Mouse (Mus musculus): ENCODE measurements at regions not wholly inside any gene's neighbourhood (a gene's known extent, or its start where the extent isn't known, plus 50 kb on each side); places are given as distances from the start of the nearest gene placed in this dataset.

GRCm38 (mm10) chr8:92483055-92483765 is 125.8 kb downstream of the Irx5 start:
- 41% methylated on average over 8 of the region's 8 CpGs for WGBS
- Histone ChIP-seq H3K4me2 (replicated peaks) (no peak overlapping the region), H3K9me3 (no peaks in the 10 kb centered on the region), H3K4me1 (peaks cover 7% of the 10 kb centered on the region; the same call in 1 of the 2 replicates), H3K27me3 (no peaks in the 10 kb centered on the region), H3K4me3 (no peak overlapping the region), H3K27ac (no peak overlapping the region), H3K9ac (no peak overlapping the region), H3K36me3 (no peaks in the 10 kb centered on the region)
- no peak for ATAC-seq (ENCODE audit: insufficient number of reproducible peaks, insufficient read depth, low FRiP score, low TSS enrichment)

- ATAC-seq (ENCODE audit: insufficient number of reproducible peaks, insufficient read depth, low FRiP score, low TSS enrichment): no peak
- Histone ChIP-seq H3K9ac (no peak overlapping the region), H3K27ac (no peak overlapping the region), H3K4me1 (peaks cover 1% of the 10 kb centered on the region; the same call in 1 of the 2 replicates), H3K9me3 (no peaks in the 10 kb centered on the region), H3K4me3 (no peak overlapping the region), H3K36me3 (no peaks in the 10 kb centered on the region), H3K27me3 (no peaks in the 10 kb centered on the region), H3K4me2 (replicated peaks) (no peak overlapping the region)
- whole genome bisulfite sequencing: 88% methylated on average over 8 of the region's 8 CpGs
Measured at GRCm38 (mm10) chr8:92488526-92489159, 131.2 kb downstream of the Irx5 start.

- Histone ChIP-seq H3K4me2 (replicated peaks) (no peak overlapping the region), H3K4me3 (no peak overlapping the region), H3K27ac (no peak overlapping the region), H3K36me3 (no peaks in the 10 kb centered on the region), H3K9me3 (no peaks in the 10 kb centered on the region), H3K9ac (no peak overlapping the region), H3K4me1 (no peaks in the 10 kb centered on the region), H3K27me3 (no peaks in the 10 kb centered on the region)
- no peak for ATAC-seq (ENCODE audit: insufficient number of reproducible peaks, insufficient read depth, low FRiP score, low TSS enrichment)
- 60% methylated on average over 5 of the region's 5 CpGs for WGBS
Measured at GRCm38 (mm10) chr8:92491533-92491932, 134.1 kb downstream of the Irx5 start.

- Histone ChIP-seq H3K9me3 (no peaks in the 10 kb centered on the region), H3K36me3 (no peaks in the 10 kb centered on the region), H3K27ac (no peak overlapping the region), H3K27me3 (no peaks in the 10 kb centered on the region), H3K4me2 (replicated peaks) (no peak overlapping the region), H3K4me3 (no peak overlapping the region), H3K9ac (no peak overlapping the region), H3K4me1 (no peaks in the 10 kb centered on the region)
- 50% methylated on average over 4 of the region's 4 CpGs for WGBS
- no peak for ATAC-seq (ENCODE audit: insufficient number of reproducible peaks, insufficient read depth, low FRiP score, low TSS enrichment)
Measured at GRCm38 (mm10) chr8:92493403-92493802, 136.0 kb downstream of the Irx5 start.

- Histone ChIP-seq H3K27ac (peak overlapping the region; percentile 25; the same call in 1 of the 2 replicates), H3K9ac (no peak overlapping the region), H3K4me2 (replicated peaks) (no peak overlapping the region), H3K4me1 (peaks cover 21% of the 10 kb centered on the region), H3K27me3 (no peaks in the 10 kb centered on the region), H3K9me3 (no peaks in the 10 kb centered on the region), H3K36me3 (no peaks in the 10 kb centered on the region), H3K4me3 (no peak overlapping the region)
- peak; percentile 65; the same call in 1 of the 2 replicates for ATAC-seq (ENCODE audit: insufficient number of reproducible peaks, insufficient read depth, low FRiP score, low TSS enrichment)
- WGBS: 27% methylated on average over 7 of the region's 7 CpGs
Measured at GRCm38 (mm10) chr8:92505552-92506281, 148.3 kb downstream of the Irx5 start.

GRCm38 (mm10) chr8:92506436-92506835 is 149.0 kb downstream of the Irx5 start:
- H3K9ac ChIP-seq: no peak overlapping the region
- H3K36me3 ChIP-seq: no peaks in the 10 kb centered on the region
- H3K4me1 ChIP-seq: peaks cover 21% of the 10 kb centered on the region
- no peak overlapping the region for H3K4me3 ChIP-seq
- 75% methylated on average over 5 of the region's 5 CpGs for WGBS
- H3K27ac ChIP-seq: 0 out of 2 replicates have a peak overlapping the region, but pooled peaks have one; percentile 5
- H3K4me2 ChIP-seq (replicated peaks): no peak overlapping the region
- ATAC-seq (ENCODE audit: insufficient number of reproducible peaks, insufficient read depth, low FRiP score, low TSS enrichment): no peak
- no peaks in the 10 kb centered on the region for H3K9me3 ChIP-seq
- H3K27me3 ChIP-seq: no peaks in the 10 kb centered on the region

- H3K4me3 ChIP-seq: no peak overlapping the region
- no peaks in the 10 kb centered on the region for H3K36me3 ChIP-seq
- ATAC-seq (ENCODE audit: insufficient number of reproducible peaks, insufficient read depth, low FRiP score, low TSS enrichment): no peak
- H3K4me2 ChIP-seq (replicated peaks): no peak overlapping the region
- no peak overlapping the region for H3K9ac ChIP-seq
- no peaks in the 10 kb centered on the region for H3K9me3 ChIP-seq
- 86% methylated on average over 5 of the region's 5 CpGs for WGBS
- no peak overlapping the region for H3K27ac ChIP-seq
- no peaks in the 10 kb centered on the region for H3K27me3 ChIP-seq
- H3K4me1 ChIP-seq: peaks cover 21% of the 10 kb centered on the region
Measured at GRCm38 (mm10) chr8:92506906-92507305, 149.5 kb downstream of the Irx5 start.

GRCm38 (mm10) chr8:92515385-92515784 is 158.0 kb downstream of the Irx5 start:
- Histone ChIP-seq H3K4me1 (no peaks in the 10 kb centered on the region), H3K27me3 (no peaks in the 10 kb centered on the region), H3K9ac (no peak overlapping the region), H3K4me2 (replicated peaks) (no peak overlapping the region), H3K4me3 (no peak overlapping the region), H3K9me3 (0 out of 2 replicates have a peak, but pooled peaks cover 4% of the 10 kb centered on the region), H3K36me3 (no peaks in the 10 kb centered on the region), H3K27ac (no peak overlapping the region)
- WGBS: 65% methylated on average over 2 of the region's 2 CpGs
- ATAC-seq (ENCODE audit: insufficient number of reproducible peaks, insufficient read depth, low FRiP score, low TSS enrichment): no peak

GRCm38 (mm10) chr8:92518031-92518430 is 156.1 kb upstream of the Irx6 start:
- WGBS: 70% methylated on average over 8 of the region's 8 CpGs
- H3K36me3 ChIP-seq: no peaks in the 10 kb centered on the region
- 0 out of 2 replicates have a peak, but pooled peaks cover 4% of the 10 kb centered on the region for H3K9me3 ChIP-seq
- H3K4me3 ChIP-seq: no peak overlapping the region
- no peak overlapping the region for H3K4me2 ChIP-seq (replicated peaks)
- no peak for ATAC-seq (ENCODE audit: insufficient number of reproducible peaks, insufficient read depth, low FRiP score, low TSS enrichment)
- H3K4me1 ChIP-seq: no peaks in the 10 kb centered on the region
- no peaks in the 10 kb centered on the region for H3K27me3 ChIP-seq
- H3K27ac ChIP-seq: no peak overlapping the region
- H3K9ac ChIP-seq: no peak overlapping the region

- H3K36me3 ChIP-seq: no peaks in the 10 kb centered on the region
- no peak overlapping the region for H3K4me3 ChIP-seq
- no peak overlapping the region for H3K9ac ChIP-seq
- no peak for ATAC-seq (ENCODE audit: insufficient number of reproducible peaks, insufficient read depth, low FRiP score, low TSS enrichment)
- no peak overlapping the region for H3K27ac ChIP-seq
- no peaks in the 10 kb centered on the region for H3K27me3 ChIP-seq
- no peaks in the 10 kb centered on the region for H3K4me1 ChIP-seq
- H3K4me2 ChIP-seq (replicated peaks): no peak overlapping the region
- H3K9me3 ChIP-seq: 0 out of 2 replicates have a peak, but pooled peaks cover 4% of the 10 kb centered on the region
- WGBS: 77% methylated on average over 3 of the region's 3 CpGs
Measured at GRCm38 (mm10) chr8:92518486-92518885, 155.6 kb upstream of the Irx6 start.

- no peak overlapping the region for H3K27ac ChIP-seq
Measured at GRCm38 (mm10) chr8:92522519-92522918, 151.6 kb upstream of the Irx6 start.

More at GRCm38 (mm10) chr8:92522519-92522918, 151.6 kb upstream of the Irx6 start:
- Histone ChIP-seq H3K27me3 (no peaks in the 10 kb centered on the region), H3K4me2 (replicated peaks) (no peak overlapping the region), H3K9ac (no peak overlapping the region), H3K4me1 (no peaks in the 10 kb centered on the region), H3K9me3 (0 out of 2 replicates have a peak, but pooled peaks cover 4% of the 10 kb centered on the region), H3K4me3 (no peak overlapping the region), H3K36me3 (no peaks in the 10 kb centered on the region)
- WGBS: 82% methylated on average over 6 of the region's 6 CpGs
- no peak for ATAC-seq (ENCODE audit: insufficient number of reproducible peaks, insufficient read depth, low FRiP score, low TSS enrichment)
